Mouse (Mus musculus) adipocyte (in vitro differentiated cells): ENCODE results near the gene Rnf224.

Experiments
- DNase-seq: peaks from one replicate; pipeline ENCODE4 v3.0.0-alpha.2; 2016; ENCODE audit warnings: low spot score

The Rnf224 gene

GRCm38 (mm10) chr2:25225811-25226379 is 10.7 kb downstream of the Rnf224 start:
- DNase-seq, result no peak

GRCm38 (mm10) chr2:25224766-25225752 is 11.5 kb downstream of the Rnf224 start:
- peak; percentile 99 for DNase-seq

- no peak for DNase-seq
Observed at GRCm38 (mm10) chr2:25224492-25224765, 12.2 kb downstream of the Rnf224 start, which contains the start of gene Tubb4b. Gene Tubb4b (minus strand): TSS chr2:25224702.

- peak; percentile 67 for DNase-seq
Observed at GRCm38 (mm10) chr2:25223681-25224491, 12.7 kb downstream of the Rnf224 start.

GRCm38 (mm10) chr2:25221331-25221772 is 15.2 kb downstream of the Rnf224 start:
- no peak for DNase-seq

GRCm38 (mm10) chr2:25218445-25218844 is 18.1 kb downstream of the Rnf224 start, which contains the start of gene Fam166a:
Gene Fam166a (plus strand): TSS chr2:25218745.
- DNase-seq, result no peak

GRCm38 (mm10) chr2:25217666-25218065 is 18.9 kb downstream of the Rnf224 start:
- DNase-seq, result no peak

GRCm38 (mm10) chr2:25214444-25214843 is 22.1 kb downstream of the Rnf224 start, which contains the start of gene Stpg3:
Gene Stpg3 (minus strand): TSS chr2:25214637.
- no peak for DNase-seq

GRCm38 (mm10) chr2:25213266-25213865 is 23.2 kb downstream of the Rnf224 start:
- no peak for DNase-seq

GRCm38 (mm10) chr2:25211121-25211670 is 25.4 kb downstream of the Rnf224 start, which contains the start of gene Nelfb:
Gene Nelfb (minus strand): TSS chr2:25211489.
- DNase-seq, result peak; percentile 91

- no peak for DNase-seq
Observed at GRCm38 (mm10) chr2:25210686-25211085, 25.9 kb downstream of the Rnf224 start.

- no peak for DNase-seq
Observed at GRCm38 (mm10) chr2:25207593-25207992, 29.0 kb downstream of the Rnf224 start.

GRCm38 (mm10) chr2:25203631-25204214 is 32.9 kb downstream of the Rnf224 start:
- no peak for DNase-seq

- DNase-seq, result no peak
Observed at GRCm38 (mm10) chr2:25200631-25201030, 36.0 kb downstream of the Rnf224 start.

GRCm38 (mm10) chr2:25197946-25198345 is 38.6 kb downstream of the Rnf224 start:
- DNase-seq, result peak; percentile 70

- DNase-seq, result peak; percentile 71
Observed at GRCm38 (mm10) chr2:25197191-25197590, 39.4 kb downstream of the Rnf224 start.

- DNase-seq, result peak; percentile 47
Observed at GRCm38 (mm10) chr2:25196172-25196954, 40.2 kb downstream of the Rnf224 start, which contains the start of gene Tor4a. Gene Tor4a (minus strand): TSS chr2:25196886.

- DNase-seq, result no peak
Observed at GRCm38 (mm10) chr2:25195211-25196156, 41.1 kb downstream of the Rnf224 start.
